Mouse (Mus musculus): ENCODE measurements around the gene Agpat3. TPM values are rescaled to one million over a fixed set of nuclear protein-coding genes. Genes with fewer than 3 reads are reported as not detected.

The Agpat3 gene
- total RNA-seq, 2 experiments from 2014 or later, result 106 to 126 TPM

DNA sequence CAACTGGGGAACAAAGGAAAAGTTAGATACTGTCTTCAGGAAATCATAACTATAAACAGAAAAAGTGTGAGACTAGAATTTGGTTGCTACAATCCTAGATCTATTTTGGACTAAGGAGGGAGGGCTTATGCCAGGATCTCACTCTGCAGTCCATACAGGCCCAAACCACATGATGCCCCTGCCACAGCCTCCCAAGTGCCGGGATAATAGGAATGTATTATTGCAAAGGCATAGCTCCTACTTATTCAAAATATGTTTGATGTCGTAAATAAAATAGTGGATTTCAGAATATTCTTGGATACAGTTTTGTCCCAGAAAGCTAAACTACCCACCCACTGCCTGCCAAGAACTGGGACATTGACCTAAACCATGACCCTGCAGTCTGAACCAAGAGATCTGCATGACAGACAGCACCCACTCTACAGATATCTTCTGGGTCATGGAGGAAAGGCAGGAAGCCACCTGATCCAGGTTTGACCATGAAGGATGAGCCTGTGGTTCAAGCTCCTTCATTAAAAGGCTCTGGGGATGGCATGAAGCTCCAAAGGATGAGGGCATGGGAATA, 24.2 kb downstream of the Agpat3 start:
- DNase-seq, result no peak
- intact Hi-C loops (cut with DNase I), result no loop called here

DNA sequence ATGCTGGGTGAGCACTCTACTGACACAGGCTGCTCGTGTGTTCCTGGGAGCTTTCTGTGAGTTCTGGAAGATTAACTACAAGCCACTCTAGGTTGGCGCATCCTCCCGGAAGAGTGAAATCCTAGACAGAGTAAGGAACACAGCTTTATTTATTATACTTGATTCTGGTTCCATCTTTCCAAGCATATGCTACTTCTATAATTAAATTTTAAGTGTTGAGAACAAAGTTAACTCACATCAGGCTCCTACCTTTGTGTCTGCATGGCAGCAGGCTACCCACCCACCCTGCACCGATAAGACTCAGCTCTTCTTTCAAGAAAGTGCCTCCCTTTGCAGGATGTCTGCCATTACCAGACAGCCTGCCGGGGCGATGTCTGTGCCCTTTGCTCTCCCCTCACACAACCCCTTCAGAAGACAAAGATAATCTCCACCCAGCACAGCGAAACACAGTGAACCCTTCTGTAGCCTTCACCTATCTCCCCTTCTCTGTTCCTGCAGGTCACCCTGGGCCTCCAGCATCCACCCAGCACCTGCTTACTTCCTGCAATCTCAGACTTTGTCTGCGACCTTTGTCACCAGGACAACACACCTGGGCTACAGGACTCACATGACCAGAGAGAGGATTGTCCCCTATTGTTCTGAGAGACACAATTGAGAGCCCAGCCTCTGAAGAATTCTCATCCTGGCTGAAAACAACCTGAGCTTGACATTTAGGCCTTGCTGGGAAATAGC, 26.2 kb downstream of the Agpat3 start:
- intact Hi-C loops (cut with DNase I), result no loop called here
- no peak for DNase-seq

DNA sequence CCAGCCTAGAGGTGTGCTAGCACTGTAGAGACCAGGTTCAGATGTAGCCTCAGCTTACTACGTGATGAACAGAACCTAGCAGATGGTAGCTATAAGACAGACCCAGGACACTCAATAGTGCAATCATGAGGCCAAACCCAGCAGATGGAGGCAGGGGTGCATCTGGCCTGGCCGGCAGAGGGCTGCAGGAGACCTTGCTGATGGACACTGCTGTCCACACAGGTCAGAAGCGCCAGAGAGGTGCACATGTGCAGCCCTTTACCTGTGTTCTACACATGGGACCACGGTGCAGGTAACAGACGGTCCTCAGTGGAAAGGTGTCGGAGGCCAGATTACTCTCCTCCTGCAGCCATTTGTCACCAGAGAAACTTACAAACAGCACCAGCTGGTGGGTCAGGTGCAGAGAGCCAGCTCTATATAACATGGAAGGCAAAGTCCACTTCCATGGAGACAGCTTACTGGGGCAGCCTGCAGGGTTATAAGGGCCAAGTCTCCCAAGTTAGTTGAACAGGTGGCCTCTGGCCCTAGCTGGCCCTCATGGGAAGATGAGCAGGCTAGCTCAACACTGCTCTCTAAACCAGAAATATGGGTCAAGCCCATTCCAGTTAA, 27.6 kb downstream of the Agpat3 start:
- DNase-seq, result no peak
- intact Hi-C loops (cut with DNase I), result no loop called here

DNA sequence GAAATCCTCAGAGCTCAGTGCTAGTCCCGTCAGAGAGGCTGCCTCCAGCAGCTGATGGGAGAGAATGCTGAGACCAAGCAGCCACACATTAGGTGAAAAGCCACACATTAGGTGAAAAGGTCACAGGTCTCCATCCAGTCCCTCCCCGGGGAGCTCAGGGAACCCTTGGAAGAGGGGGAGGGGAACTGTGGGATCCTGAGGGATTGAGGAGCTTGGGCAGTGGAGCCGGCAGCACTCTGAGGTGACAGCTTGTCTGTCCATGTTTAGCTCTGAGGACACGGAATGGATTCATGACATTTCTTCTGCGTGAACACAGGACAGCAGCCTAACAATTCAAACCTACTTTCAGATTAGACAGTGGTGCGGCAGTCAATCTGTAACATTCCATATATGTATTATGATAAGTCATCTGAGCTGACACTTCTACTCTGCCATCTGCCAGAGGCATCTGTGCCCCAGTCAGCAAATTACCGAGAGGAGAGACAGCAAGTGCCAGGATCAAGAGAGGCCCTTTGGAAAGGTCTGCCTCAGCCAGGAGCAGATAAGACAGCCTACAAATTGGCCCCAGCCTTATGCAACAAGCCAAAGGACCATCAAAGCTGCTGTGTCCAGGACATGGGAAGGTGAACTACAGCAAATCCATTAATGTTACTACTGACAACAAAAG, 28.9 kb downstream of the Agpat3 start:
- intact Hi-C loops (cut with DNase I), result loop anchor here (2.0 kb wide), 1 partner anchor 69 kb away; no protein-coding TSS in a partner anchor
- DNase-seq, result no peak

DNA sequence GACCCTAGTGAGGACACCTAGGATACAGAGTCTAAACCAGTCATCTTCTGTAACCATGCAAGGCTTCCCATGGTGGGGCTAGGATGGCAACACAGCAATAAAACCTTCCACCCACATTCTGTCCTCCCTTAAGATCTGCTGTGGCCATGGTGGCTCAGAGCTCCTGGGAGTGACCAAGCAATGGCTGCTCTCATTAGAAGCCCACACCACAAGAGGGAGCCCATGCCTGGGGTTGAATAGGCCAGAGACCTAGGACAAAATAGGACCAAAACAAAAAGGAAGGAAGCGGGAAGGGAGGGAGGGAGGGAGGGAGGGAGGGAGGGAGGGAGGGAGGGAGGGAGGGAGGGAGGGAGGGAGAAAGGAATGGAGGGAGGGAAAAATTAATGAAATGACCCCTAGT, 29.5 kb downstream of the Agpat3 start:
- intact Hi-C loops (cut with DNase I), result loop anchor here (2.0 kb wide), 1 partner anchor 70 kb away; no protein-coding TSS in a partner anchor
- DNase-seq, result peak in 1 of 2 experiments; percentile 45

DNA sequence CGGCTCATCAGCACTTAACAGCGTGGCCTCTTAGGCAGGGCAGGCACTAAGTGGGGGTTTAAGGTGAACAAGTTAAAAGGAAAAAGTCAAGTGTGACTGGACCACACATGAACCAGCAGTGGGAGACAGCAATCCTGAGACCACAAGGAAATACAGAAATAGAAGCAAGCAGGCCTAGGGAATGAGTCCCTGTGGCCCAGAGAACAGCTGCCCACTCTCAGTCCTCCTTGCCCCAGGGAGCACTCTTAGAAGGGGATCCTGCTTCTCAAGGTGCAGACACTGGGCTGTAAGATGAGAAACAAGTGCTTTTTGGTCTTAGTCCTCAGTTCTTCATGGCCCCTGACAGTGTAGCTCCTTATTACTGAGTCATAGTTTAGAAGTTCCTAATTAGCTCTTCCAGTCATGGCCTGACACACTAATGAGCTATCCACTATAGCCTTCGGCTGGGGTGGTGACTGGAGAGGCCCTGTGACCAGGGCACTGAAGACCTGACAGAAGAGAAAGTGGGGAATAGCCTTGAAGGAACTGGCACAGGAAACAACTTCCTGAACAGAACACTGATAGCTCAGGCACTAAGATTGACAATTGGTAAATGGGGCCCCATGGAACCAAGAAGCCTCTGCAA, 31.0 kb downstream of the Agpat3 start:
- DNase-seq, result no peak
- intact Hi-C loops (cut with DNase I), result no loop called here

DNA sequence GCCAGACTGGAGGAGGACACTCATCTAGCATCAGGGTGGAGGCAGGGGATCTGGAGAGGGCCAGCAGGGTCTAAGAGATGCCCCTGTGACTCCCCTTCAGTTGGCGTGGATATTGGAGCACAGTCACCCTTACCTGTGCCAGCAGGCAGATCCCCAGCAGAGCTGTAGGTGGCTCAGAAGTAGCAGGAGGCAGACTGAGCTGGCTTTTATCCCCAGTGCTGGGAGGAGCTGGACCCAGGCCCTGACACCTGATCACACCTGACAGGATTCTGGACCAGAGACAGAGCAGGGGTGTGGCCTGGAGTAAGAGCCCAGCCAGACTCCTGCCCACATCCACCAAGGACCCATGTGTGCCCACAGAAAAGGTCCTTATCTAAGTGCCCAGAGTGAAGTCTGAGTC, 31.8 kb downstream of the Agpat3 start:
- intact Hi-C loops (cut with DNase I), result no loop called here
- DNase-seq, result no peak

DNA sequence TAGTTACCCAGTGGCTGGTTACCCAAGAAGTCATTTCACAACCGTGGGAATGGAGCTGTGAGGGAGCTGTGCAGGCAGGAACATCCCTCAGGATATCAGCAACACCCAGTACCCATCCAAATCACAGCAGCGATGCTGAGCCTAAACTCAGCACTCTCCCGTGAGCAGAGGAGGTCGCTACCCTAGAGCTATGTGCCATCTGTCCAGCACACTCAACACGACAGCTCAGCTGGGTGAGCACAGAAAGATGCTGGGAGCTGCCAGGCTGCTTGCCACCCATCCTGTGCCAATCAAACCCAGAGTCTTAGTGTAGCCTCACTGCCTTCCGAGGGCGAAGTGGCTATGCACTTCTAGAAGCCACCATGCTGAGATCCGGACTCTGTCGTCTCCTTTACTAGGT, 32.3 kb downstream of the Agpat3 start:
- intact Hi-C loops (cut with DNase I), result no loop called here
- no peak for DNase-seq

DNA sequence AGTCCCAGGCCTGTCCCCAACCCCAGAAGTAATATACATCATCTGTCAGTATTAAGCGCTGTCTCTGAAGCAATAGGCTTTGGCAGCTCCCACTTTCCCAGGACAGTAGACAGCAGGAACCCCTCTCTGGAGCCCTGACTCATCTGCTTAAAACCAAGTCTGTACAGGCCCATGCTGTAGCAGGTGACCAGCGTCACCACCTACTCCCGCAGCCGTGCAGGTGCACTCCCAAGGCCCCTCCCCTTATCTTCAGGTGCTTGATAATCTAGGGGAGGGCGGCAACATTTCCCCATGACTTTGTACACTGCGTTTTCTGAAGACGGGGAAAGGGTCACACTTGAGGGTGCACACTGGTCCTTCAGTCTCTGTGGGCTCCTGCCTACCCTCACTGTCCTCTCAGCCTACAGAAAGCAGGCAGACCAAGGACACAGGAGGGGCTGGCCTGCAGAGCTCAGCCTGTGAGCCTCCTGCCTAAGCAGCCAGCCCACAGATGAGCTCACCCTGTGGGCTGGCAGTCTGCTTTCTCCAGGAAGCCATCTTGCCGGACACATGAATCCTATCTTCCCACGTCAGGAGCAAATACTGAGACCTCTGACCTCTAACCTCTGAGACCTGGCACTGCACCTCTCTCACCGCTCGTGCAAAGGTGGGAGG, 34.9 kb downstream of the Agpat3 start:
- intact Hi-C loops (cut with DNase I), result no loop called here
- DNase-seq, result no peak

DNA sequence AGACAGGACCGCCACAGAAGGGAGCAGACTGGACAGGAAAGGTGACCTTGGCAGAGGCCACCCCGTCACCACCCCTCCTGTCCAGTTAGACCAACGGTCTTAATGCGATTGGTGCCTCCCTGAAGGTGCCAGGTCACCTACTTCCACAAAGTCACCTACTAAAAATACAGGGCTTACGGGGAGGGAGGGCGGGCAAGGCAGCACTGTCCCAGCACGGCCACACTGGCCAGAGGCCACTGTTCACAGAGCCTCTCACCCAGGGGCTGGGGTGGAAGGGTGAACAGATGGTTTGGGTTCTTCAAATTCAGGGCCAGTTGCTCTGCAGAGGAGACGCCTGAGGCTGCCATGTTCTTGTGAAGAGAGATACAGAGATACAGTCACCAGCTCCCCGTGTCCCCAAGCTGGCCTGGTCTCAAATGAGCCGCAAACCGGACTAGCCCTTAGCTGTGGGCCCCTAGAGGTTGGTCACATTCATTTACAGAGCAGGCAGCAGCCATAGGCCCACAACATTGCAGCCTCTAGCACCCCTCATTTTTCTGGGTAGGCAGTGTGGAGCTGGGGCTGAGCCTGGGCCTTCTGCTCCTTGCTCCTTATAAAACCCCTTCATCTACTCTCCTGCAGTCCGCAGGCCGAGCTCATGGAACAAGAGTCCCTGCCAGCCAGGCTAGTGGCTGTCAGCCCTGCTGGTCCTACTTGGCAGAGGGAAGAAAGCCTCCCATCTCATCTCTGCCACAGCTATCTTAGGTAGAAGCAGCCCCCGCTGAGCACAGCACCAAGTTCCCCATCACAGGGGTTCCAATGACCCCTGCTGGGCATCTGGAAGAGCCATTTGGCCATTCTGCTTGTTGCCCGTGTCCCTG, 35.8 kb downstream of the Agpat3 start:
- intact Hi-C loops (cut with DNase I), result no loop called here
- no peak for DNase-seq

DNA sequence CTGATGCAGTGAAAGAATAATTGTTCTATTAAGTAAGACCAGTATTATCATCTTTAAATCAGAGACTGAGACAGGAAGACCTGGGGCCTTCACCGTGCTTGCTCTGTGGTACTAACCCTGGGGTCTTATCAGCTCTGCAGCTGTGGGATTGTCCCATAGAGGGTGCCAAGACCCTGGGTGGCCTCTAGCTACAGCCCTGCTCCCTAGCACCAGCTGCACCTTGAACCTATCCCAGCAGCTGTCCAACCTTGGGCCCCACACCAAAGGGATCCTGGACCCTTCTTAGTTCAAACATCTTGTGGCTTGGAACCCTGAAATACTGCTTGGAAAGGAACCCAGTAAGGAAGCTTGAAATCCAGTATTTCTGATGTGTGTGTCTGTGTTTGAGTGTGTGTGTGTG, 37.1 kb downstream of the Agpat3 start:
- intact Hi-C loops (cut with DNase I), result no loop called here
- no peak for DNase-seq

DNA sequence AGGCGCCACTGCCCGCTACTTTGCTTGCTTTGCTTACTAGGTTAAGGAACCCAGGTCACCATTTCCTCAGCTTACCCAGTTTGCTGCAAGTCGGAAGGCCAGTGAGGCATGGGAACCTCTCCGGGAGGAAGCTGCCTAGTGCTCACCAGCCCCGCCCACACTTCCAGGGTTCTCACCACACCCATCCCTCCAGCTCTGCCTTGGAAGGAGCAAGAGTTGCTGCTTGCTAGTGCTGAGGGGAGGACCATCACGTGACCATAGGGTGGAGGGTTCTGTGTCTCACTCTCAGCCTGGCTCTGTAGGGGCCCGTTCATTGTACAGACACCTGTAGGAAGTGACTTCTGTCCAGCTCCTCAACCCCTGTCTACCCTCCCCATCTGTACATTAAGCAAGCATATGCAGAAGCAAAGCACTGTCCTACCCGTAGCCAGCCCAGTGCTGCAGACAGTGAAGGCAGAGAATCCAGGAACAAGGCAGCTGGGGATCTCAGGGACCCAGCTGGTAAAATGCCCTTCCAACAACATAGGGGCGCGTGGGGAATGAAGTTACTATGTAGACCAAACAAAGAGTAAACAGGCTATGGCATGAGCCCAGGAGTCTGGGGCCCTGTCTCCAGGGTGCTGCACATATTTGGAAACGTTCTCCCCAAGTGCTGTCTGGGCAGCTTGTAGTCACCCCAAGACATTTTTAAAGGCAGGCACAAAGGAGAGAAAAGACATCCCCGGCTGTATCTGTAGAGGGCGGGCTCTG, 40.2 kb downstream of the Agpat3 start:
- DNase-seq, result peak in 1 of 2 experiments; percentile 37
- intact Hi-C loops (cut with DNase I), result no loop called here

DNA sequence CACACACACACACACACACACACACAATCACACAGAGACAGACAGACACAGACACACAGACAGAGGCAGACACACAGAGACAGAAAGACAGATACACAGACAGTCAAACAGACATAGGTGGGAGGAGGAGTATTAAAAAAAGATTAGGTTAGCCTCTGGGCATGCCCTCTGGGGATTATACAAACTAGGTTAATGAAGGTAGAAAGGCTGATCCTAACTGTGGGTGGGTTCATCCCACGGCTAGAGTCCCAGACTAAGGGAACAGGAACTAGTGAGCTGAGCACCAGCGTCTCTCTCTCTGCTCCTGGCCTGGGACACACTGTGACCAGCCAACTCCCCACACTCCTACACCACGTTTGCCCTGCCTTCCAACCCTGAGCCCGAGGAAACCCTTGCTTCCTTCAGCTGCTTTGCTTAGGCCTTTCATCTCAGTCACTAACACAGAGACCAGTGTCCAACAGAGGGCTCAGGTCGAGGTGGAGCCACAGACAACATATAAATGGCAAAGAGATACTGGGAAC, 41.5 kb downstream of the Agpat3 start:
- intact Hi-C loops (cut with DNase I), result no loop called here

DNA sequence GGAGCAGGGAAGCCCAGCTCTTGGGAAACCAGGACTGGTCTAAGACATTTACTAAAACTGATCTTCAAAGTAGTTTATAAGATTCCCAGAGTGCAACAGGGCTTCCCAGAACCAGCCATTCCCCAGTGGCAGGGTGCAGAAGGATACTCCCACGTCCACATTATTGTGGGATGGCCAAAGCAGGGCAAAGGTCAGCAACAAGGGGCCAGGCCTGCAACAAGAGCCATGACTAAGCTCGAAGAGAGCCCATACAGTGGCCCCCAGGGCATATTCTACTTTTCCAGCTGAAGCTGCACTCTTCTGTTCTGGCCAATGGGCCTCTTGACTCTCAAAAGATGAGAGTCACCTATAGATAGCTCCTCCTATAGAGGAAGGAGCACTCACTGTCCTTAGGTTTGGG, 43.7 kb downstream of the Agpat3 start:
- DNase-seq, result no peak
- intact Hi-C loops (cut with DNase I), result no loop called here

More for the DNA sequence above, 41.5 kb downstream of the Agpat3 start:
- DNase-seq, result no peak

DNA sequence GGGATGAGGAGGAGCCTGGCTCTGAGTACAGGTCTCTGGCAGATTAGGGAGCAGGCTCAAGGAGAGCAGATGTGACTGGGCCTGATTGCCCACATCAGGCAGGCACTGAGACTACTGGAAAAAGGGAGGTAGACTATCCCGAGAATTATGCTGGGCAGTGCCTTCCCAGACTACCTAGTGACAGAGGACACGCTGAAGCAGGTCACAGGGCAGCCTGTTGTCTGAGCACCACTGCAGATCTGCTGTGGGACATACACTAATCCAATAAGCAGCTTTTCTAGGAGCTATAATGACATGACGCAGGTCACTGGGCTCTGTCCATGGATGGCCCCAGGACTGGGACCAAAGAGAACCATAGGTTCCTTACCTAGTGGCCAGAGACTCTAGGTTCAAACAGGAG, 44.9 kb downstream of the Agpat3 start:
- DNase-seq, result no peak
- intact Hi-C loops (cut with DNase I), result no loop called here

DNA sequence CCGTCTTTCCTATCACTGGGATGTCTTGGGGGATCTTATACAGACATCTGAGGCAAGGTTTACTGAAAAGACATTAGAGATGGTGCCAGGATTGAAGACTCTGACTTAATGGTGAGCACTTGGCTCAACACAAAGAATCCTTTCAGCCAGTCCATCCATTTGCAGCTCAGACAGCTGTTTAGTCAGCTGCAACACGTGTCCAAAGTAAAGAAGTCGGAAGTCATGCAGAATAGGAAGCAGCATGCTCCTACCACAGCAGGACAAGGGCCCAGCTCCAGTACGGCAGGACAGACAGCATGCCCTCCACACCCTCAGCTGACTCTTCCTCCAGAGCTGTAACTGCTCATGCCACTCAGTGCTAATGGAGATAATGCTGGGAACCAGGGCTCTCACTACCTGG, 46.3 kb downstream of the Agpat3 start:
- no peak for DNase-seq
- intact Hi-C loops (cut with DNase I), result no loop called here

DNA sequence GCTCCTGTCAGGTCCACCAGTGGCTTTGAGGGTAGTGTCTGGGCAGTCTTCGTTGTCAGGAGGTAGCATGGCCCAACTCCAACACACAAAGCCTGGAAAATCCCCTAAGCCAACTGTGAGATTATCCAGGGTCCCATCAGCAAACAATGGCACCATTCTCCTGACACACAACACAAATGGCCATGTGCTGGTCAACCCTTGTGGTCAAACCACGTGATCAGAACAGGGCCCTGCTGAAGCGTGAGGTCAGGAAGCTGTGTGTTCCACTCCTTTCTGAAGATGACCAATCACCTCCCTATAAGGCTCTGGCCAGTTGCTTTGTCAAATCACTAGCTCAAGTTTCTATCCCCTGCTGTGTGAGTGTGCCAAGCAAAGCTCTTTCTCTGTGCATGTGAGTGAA, 47.3 kb downstream of the Agpat3 start:
- intact Hi-C loops (cut with DNase I), result no loop called here
- no peak for DNase-seq

DNA sequence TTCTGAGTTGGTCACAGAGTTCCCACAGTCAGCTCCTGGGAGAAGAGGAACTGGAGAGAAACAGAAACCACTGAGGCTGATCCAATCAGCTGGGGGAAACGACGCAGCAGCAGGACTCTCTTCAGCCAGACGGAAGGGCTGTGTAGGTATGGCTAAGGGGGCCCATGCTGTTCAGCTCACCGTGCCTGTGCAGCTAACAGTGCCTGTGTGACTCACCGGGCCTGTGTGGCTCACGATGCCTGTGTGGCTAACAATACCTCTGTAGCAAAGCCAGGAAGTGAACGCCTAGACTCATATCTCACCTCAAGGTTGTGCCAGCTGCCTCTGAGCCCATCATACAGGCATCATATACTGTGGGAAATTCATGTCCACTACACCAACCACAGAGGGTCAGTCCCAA, 48.6 kb downstream of the Agpat3 start:
- DNase-seq, result no peak
- intact Hi-C loops (cut with DNase I), result no loop called here

DNA sequence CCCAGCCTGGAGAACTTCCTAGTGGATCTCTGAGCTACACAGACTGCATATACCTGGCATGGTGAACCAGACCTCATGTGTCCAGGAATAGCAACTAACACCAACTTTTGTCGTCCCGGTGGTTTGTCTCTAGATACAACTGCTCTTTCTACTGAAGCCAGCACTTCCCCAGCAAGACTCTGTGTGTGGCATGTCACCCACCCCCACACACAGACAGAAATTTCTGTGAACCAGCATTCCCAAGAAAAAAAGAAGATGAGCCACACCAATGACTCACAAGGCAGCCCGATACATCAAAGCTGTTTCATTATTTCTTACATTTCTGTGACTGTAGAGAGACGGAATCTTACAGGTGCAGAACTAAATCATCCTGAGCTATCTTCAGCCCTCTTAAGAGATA, 52.2 kb downstream of the Agpat3 start:
- intact Hi-C loops (cut with DNase I), result no loop called here
- DNase-seq, result no peak
